Mouse (Mus musculus) hindbrain, embryonic 13.5 days (tissue): Measurements from ENCODE around the gene Epha5. TPM values are rescaled to one million over a fixed set of nuclear protein-coding genes. Genes with fewer than 3 reads are reported as not detected.

ENCODE experiments used
- ATAC-seq: fragments of 200-750 bp; cut with Nextera tagmentation; 2 replicates; pipeline ENCODE4 v1.8.0; 2017; ENCODE audit warnings: moderate TSS enrichment; ENCODE audit not compliant: low FRiP score
- H3K27ac ChIP-seq: fragments of 300-500 bp; sonication (generic); 2 replicates; pipeline ENCODE4 v1.5.1; 2015; ENCODE audit warnings: inconsistent platforms, mild to moderate bottlenecking, moderate library complexity
- H3K27me3 ChIP-seq: fragments of 300-500 bp; sonication (generic); 2 replicates; pipeline ENCODE4 v1.6.1; 2015; ENCODE audit warnings: mild to moderate bottlenecking, inconsistent platforms
- H3K36me3 ChIP-seq: fragments of 300-500 bp; sonication (generic); 2 replicates; pipeline ENCODE4 v1.6.1; 2015; ENCODE audit warnings: mild to moderate bottlenecking, inconsistent platforms
- H3K4me1 ChIP-seq: fragments of 300-500 bp; sonication (generic); replicated peaks from 2 replicates; pipeline ENCODE4 v1.6.1; 2015; ENCODE audit warnings: inconsistent platforms
- H3K4me2 ChIP-seq: fragments of 300-500 bp; sonication (generic); 2 replicates; pipeline ENCODE4 v1.6.1; 2015; ENCODE audit warnings: inconsistent platforms, mild to moderate bottlenecking, moderate library complexity
- H3K4me3 ChIP-seq: fragments of 300-500 bp; sonication (generic); 2 replicates; pipeline ENCODE4 v1.5.1; 2015; ENCODE audit warnings: mild to moderate bottlenecking, inconsistent platforms
- H3K9ac ChIP-seq: fragments of 300-500 bp; sonication (generic); 2 replicates; pipeline ENCODE4 v1.6.1; 2015; ENCODE audit warnings: mild to moderate bottlenecking, inconsistent platforms
- H3K9me3 ChIP-seq: fragments of 300-500 bp; sonication (generic); 2 replicates; pipeline ENCODE4 v1.6.1; 2016; ENCODE audit warnings: inconsistent platforms
- WGBS: fragments of 180-500 bp; shearing (Covaris S2); methylation state at CpG from one replicate; pipeline ENCODE4 v1.1.7; 2015; 5-methylcytosine and 5-hydroxymethylcytosine counted together
- polyA plus RNA-seq: library from polyadenylated mRNA; unstranded; fragments of >200 nt; fragmentation: Nextera tagmentation; extraction: Ambion mirVana; gene quantifications from 2 replicates; pipeline ENCODE4 v1.2.1, GENCODE M21; 2015

Gene Epha5
- polyA plus RNA-seq, 1 experiment from 2014 or later: 72.8 TPM

- H3K4me3 ChIP-seq: no peak overlapping the region
- H3K27me3 ChIP-seq: no peaks in the 10 kb centered on the region
- ATAC-seq: no peak
- H3K27ac ChIP-seq: no peak overlapping the region
- H3K4me1 ChIP-seq: no peaks in the 10 kb centered on the region
- no peak overlapping the region for H3K9ac ChIP-seq
- H3K4me2 ChIP-seq: no peak overlapping the region
- WGBS: 87% methylated on average over 7 of the region's 7 CpGs
- H3K9me3 ChIP-seq: no peaks in the 10 kb centered on the region
- no peaks in the 10 kb centered on the region for H3K36me3 ChIP-seq
These were observed 346.2 kb downstream of the Epha5 start for GRCm38 (mm10) chr5:84070976-84071375.

GRCm38 (mm10) chr5:84053880-84054279 is 363.3 kb downstream of the Epha5 start:
- WGBS: 92% methylated on average over 2 of the region's 2 CpGs
- ATAC-seq: no peak
- H3K9ac ChIP-seq: no peak overlapping the region
- no peaks in the 10 kb centered on the region for H3K9me3 ChIP-seq
- H3K4me2 ChIP-seq: no peak overlapping the region
- no peaks in the 10 kb centered on the region for H3K36me3 ChIP-seq
- H3K4me1 ChIP-seq: no peaks in the 10 kb centered on the region
- no peak overlapping the region for H3K4me3 ChIP-seq
- H3K27me3 ChIP-seq: no peaks in the 10 kb centered on the region
- H3K27ac ChIP-seq: no peak overlapping the region

GRCm38 (mm10) chr5:84037250-84037963 is 379.8 kb downstream of the Epha5 start:
- 90% methylated on average over 1 of the region's 1 CpGs for WGBS
- no peak for ATAC-seq
- Histone ChIP-seq H3K9me3 (no peaks in the 10 kb centered on the region), H3K36me3 (no peaks in the 10 kb centered on the region), H3K27me3 (no peaks in the 10 kb centered on the region), H3K4me2 (no peak overlapping the region), H3K9ac (no peak overlapping the region), H3K4me1 (no peaks in the 10 kb centered on the region), H3K4me3 (no peak overlapping the region), H3K27ac (no peak overlapping the region)
